Mouse (Mus musculus) limb, embryonic 11.5 days (tissue): ENCODE results near the gene Tspan33. TPM values are rescaled to one million over a fixed set of nuclear protein-coding genes. Genes with fewer than 3 reads are reported as not detected.

Experiments
- polyA plus RNA-seq: library from polyadenylated mRNA; unstranded; fragments of >200 nt; fragmentation: Nextera tagmentation; extraction: Ambion mirVana; gene quantifications from 2 replicates; pipeline ENCODE4 v1.2.1, GENCODE M21; 2014

Tspan33 gene
- polyA plus RNA-seq, 1 experiment from 2014 or later, result 3.1 TPM

Other genes with a start within 250 kb of the Tspan33 start
- gene Atp6v1f, start 226.5 kb upstream of the Tspan33 start, polyA plus RNA-seq, result 182 and 198 TPM in 2 replicates
- not detected in 2 replicates for gene Atp6v1fnb, start 222.8 kb upstream of the Tspan33 start, polyA plus RNA-seq
- 25.7 and 32.2 TPM in 2 replicates for gene Kcp, start 186.3 kb upstream of the Tspan33 start, polyA plus RNA-seq
- 1.4 and 2.1 TPM in 2 replicates for gene Irf5, start 167.6 kb upstream of the Tspan33 start, polyA plus RNA-seq
- gene Tnpo3, start 84.3 kb upstream of the Tspan33 start, polyA plus RNA-seq, result 109 and 117 TPM in 2 replicates
- gene Smo, start 41.3 kb downstream of the Tspan33 start, polyA plus RNA-seq, result 67.5 and 78.9 TPM in 2 replicates
- 16.5 and 17.3 TPM in 2 replicates for gene Ahcyl2, start 73.8 kb downstream of the Tspan33 start, polyA plus RNA-seq
- 1.0 and 1.3 TPM in 2 replicates for gene Strip2, start 222.8 kb downstream of the Tspan33 start, polyA plus RNA-seq